Mouse (Mus musculus): ENCODE data around the gene Itgal.

DNA sequence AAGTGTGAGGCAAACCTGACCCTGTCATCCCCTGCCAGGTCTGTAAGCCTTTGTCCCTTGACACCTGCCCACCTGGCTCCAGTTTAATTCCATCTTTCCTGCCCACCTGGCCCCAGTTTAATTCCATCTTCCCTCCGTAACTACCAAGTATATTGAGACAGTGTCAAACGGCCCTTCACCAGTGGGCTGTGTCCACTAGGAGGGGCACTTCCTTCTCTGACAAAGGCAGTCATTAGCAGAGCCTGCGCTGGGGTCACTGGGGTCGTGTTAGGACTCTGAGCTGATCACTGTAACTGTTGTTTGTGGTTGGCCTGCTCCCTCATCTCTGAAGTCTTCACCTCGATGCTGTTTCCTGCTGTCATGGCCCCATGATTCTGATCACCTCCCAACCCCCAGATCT lies 26.0 kb downstream of the Itgal start:
- peak; percentile 55 for TF ChIP-seq CTCF (conservative IDR thresholded peaks at IDR 0.05; ENCODE audit: insufficient read depth, insufficient read length, low read depth, low read length)
- no peak for TF ChIP-seq POLR2A (IDR thresholded peaks at IDR 0.05; ENCODE audit: low read depth, low read length)

All from kidney, adult 2 months (tissue).